Mouse (Mus musculus) 416B (cell line): Measurements from ENCODE around the gene Mink1.
A peak's percentile ranks its signal among the peaks of the same experiment; 100 is the strongest.

Experiments used
- DNase-seq: peaks from one replicate; pipeline ENCODE4 v3.0.0; 2011; ENCODE audit warnings: low read depth

The Mink1 gene

GRCm38 (mm10) chr11:70653345-70654197 is 90.9 kb downstream of the Mink1 start:
- peak; percentile 88 for DNase-seq

GRCm38 (mm10) chr11:70654198-70654922 is 91.7 kb downstream of the Mink1 start, which contains the start of gene Pfn1:
Gene Pfn1 (minus strand): TSS chr11:70654644.
- DNase-seq = peak; percentile 94

- DNase-seq = peak; percentile 88
Measured at GRCm38 (mm10) chr11:70654923-70655570, 92.4 kb downstream of the Mink1 start.

GRCm38 (mm10) chr11:70655571-70656455 is 93.1 kb downstream of the Mink1 start:
- peak; percentile 81 for DNase-seq

GRCm38 (mm10) chr11:70656456-70656927 is 93.8 kb downstream of the Mink1 start:
- DNase-seq = peak; percentile 65

GRCm38 (mm10) chr11:70656964-70657363 is 94.3 kb downstream of the Mink1 start, which contains the start of gene Eno3:
Gene Eno3 (plus strand): TSS chr11:70657202.
- peak; percentile 46 for DNase-seq

- DNase-seq = no peak
Measured at GRCm38 (mm10) chr11:70657573-70657972, 94.9 kb downstream of the Mink1 start.

GRCm38 (mm10) chr11:70657991-70658390 is 95.3 kb downstream of the Mink1 start:
- no peak for DNase-seq

GRCm38 (mm10) chr11:70658521-70658920 is 95.8 kb downstream of the Mink1 start:
- DNase-seq = no peak

GRCm38 (mm10) chr11:70658942-70659341 is 96.3 kb downstream of the Mink1 start:
- DNase-seq = no peak

- DNase-seq = no peak
Measured at GRCm38 (mm10) chr11:70660571-70660970, 97.9 kb downstream of the Mink1 start.

GRCm38 (mm10) chr11:70663101-70663500 is 100.4 kb downstream of the Mink1 start:
- DNase-seq = no peak

- DNase-seq = no peak
Measured at GRCm38 (mm10) chr11:70663957-70664356, 101.3 kb downstream of the Mink1 start.
